Mouse (Mus musculus) gastrocnemius, adult 2 months (tissue): ENCODE data around the gene Mlkl. TPM values are rescaled to one million over a fixed set of nuclear protein-coding genes. Genes with fewer than 3 reads are reported as not detected.
"Not testable (repeated sequence)": the region's sequence is repeated elsewhere in the genome, so short reads cannot be mapped to it uniquely, and the experiment has no call there.

ENCODE experiments used
- DNase-seq: peaks from one replicate; pipeline ENCODE4 v3.0.0; 2022
- H3K27ac ChIP-seq: fragments of 200-600 bp; 2 replicates; pipeline ENCODE4 v1.8.1; 2022; ENCODE audit warnings: mild to moderate bottlenecking
- H3K4me3 ChIP-seq: fragments of 200-600 bp; 2 replicates; pipeline ENCODE4 v1.8.1; 2022; ENCODE audit warnings: mild to moderate bottlenecking, moderate library complexity
- CTCF ChIP-seq: fragments of 200-600 bp; IDR thresholded peaks from 2 replicates; pipeline ENCODE4 v1.8.1; 2022; ENCODE audit warnings: antibody characterized with exemption, mild to moderate bottlenecking, moderate library complexity
- intact Hi-C: fragments of 180-260 bp; cut with DNase I; formaldehyde crosslinking; loops from one replicate; pipeline ENCODE4 v1.15.1; 2025
- total RNA-seq, 2 experiments: library from RNA; stranded (reverse); gene quantifications; 2 replicates each; pipeline ENCODE4 v1.2.3; 2021

Mlkl gene
- total RNA-seq, 2 experiments from 2014 or later, result 0.77 to 1.4 TPM

GRCm38 (mm10) chr8:111305031-111305730 lies 32.8 kb downstream of the Mlkl start:
- intact Hi-C loops, result no loop called here
- Histone ChIP-seq H3K27ac (no peak overlapping the region), H3K4me3 (no peak overlapping the region)
- peak; percentile 23 for DNase-seq
- no peak for TF ChIP-seq CTCF

DNA sequence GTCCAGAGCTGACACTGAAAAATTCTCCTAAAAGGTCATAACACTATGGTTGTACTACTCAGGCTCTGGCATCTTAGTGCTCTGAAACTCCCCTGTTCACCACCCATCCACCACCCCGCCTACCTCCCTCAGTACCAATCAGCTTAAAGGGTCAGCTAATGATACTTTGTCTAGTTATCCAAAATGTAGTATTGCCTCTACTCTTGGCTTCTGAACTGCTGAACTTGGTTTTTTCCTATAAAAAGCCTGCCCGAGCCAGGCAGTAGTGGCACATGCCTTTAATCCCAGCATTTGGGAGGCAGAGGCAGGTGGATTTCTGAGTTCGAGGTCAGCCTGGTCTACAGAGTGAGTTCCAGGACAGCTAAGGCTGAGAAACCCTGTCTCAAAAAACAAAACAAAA lies 33.6 kb downstream of the Mlkl start:
- TF ChIP-seq CTCF, result no peak
- Histone ChIP-seq H3K27ac (no peak overlapping the region), H3K4me3 (no peak overlapping the region)
- no peak for DNase-seq
- intact Hi-C loops, result no loop called here

DNA sequence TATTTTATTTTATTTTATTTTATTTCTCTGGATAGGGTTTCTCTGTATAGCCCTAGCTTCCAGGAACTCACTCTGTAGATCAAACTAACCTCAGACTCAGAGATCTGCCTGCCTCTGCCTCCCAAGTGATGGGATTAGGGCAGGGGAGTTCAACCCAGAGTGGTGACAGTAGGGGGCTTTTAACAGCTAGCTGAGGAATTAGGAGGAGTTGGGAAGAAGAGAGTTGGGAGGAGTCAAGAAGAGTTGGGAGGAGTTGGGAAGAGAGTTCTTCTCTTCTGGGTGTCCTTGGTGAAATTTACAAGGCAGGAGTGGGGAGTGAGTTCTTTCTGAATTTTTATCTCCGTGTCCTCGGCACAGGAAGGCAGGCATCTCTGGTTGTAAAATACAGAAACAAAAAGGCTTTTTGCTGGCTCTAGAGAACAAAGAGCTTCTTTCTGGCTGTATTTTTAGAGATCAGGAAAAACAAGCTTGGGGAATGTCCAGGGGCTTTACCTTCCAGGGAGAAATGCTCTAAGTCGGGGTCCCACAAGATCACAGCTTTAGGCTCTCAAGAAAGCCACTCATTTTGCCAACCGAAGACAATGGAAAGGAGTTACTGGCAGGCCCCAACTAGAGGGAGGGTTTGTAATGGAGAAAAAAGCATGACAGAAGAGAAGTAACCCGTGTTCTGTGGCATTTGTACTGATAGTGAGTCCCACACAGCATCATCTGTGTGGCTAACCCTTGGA lies 34.7 kb downstream of the Mlkl start:
- DNase-seq, H3K27ac ChIP-seq, H3K4me3 ChIP-seq, intact Hi-C loops: not testable (repeated sequence)

- H3K27ac ChIP-seq, result no peak overlapping the region
- intact Hi-C loops, result no loop called here
Measured at GRCm38 (mm10) chr8:111300597-111301546, 37.1 kb downstream of the Mlkl start.

GRCm38 (mm10) chr8:111299821-111300568 lies 38.0 kb downstream of the Mlkl start, which contains the start of gene Rfwd3:
TSS of gene Rfwd3 (minus strand) at chr8:111300222.
- peak within 1 kb of the TSS; percentile 96 for H3K4me3 ChIP-seq
- intact Hi-C loops, result no loop called here
- DNase-seq, result peak; percentile 98
- peak; percentile 20; the same call in 1 of the 2 replicates for TF ChIP-seq CTCF
- peak within 1 kb of the TSS; percentile 92 for H3K27ac ChIP-seq

More at GRCm38 (mm10) chr8:111300597-111301546, 37.1 kb downstream of the Mlkl start:
- no peak for DNase-seq
- peak overlapping the region; percentile 96 for H3K4me3 ChIP-seq
- TF ChIP-seq CTCF, result peak; percentile 47

DNA sequence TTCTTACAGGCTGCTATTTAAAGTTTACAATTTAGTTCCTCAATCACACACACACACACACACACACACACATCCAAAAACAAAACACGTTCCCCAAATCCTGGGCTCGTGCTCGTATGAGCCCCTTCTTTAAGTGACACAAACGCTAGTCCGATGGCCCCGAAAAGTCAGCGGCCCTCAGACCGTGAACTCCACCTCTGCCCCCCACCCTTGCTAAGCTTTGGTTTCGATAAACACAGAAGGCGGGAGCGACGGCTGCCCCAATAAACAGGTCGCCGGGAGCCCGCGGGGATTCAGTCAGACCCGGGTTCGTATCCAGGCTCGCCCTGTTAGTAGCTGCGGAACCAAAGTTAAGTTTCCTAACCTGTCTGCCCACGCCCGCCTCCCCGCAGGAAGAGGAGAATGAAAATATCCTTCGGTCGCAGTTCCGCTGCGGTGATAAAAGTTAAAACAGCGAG lies 38.6 kb downstream of the Mlkl start:
- intact Hi-C loops, result no loop called here
- DNase-seq, result peak; percentile 65
- Histone ChIP-seq H3K27ac (peak overlapping the region; percentile 92), H3K4me3 (peak overlapping the region; percentile 96)
- TF ChIP-seq CTCF, result no peak

DNA sequence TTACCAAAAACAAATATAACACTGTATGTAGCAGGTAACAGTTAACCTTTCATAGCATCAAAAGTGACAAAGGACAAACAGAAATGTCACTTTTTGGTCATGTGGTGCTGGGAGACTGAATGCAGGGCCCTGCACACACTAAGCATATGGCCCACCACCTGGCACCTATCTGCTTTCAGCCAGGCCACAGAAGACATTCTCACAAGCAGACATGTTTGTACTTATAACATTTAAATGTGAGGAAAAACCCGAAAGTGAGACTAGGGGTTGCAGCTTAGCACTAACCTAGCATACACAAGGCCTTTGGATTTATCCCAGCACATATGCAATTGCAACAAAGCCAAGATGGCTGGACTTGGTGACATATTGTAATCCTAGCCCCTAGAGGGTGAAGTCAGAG lies 40.0 kb downstream of the Mlkl start:
- Histone ChIP-seq H3K4me3 (no peak overlapping the region), H3K27ac (no peak overlapping the region)
- no peak for TF ChIP-seq CTCF
- no peak for DNase-seq
- intact Hi-C loops, result no loop called here

- TF ChIP-seq CTCF, result no peak
- no peak overlapping the region for H3K4me3 ChIP-seq
- H3K27ac ChIP-seq, result no peak overlapping the region
- no peak for DNase-seq
- intact Hi-C loops, result no loop called here
Measured at GRCm38 (mm10) chr8:111291733-111292132, 46.2 kb downstream of the Mlkl start.

- no peak overlapping the region for H3K27ac ChIP-seq
- TF ChIP-seq CTCF, result no peak
- no peak for DNase-seq
- no peak overlapping the region for H3K4me3 ChIP-seq
- intact Hi-C loops, result no loop called here
Measured at GRCm38 (mm10) chr8:111290586-111290985, 47.4 kb downstream of the Mlkl start.

DNA sequence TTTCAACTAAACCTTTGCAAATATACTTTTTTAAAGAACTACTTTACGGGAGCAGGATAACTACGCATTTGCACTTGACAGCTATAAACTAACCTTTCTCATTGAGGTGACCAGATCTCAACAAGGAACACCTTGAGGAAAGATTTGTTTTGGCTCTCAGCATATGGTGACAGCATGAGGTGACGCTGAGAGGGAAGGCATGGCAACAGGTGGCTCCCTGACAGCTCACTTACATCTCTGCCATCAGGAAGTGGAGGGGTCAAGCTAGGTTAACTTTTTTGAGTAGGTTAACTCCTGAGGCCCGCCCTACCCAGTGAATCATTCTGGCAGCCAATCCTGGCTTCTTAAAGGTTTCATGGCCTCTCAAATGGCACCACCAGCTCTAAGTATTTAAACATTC lies 52.4 kb downstream of the Mlkl start:
- no peak for TF ChIP-seq CTCF
- Histone ChIP-seq H3K4me3 (no peak overlapping the region), H3K27ac (no peak overlapping the region)
- no peak for DNase-seq
- intact Hi-C loops, result loop anchor here (10.0 kb wide), 1 partner anchor 131 kb away; no protein-coding TSS in a partner anchor

DNA sequence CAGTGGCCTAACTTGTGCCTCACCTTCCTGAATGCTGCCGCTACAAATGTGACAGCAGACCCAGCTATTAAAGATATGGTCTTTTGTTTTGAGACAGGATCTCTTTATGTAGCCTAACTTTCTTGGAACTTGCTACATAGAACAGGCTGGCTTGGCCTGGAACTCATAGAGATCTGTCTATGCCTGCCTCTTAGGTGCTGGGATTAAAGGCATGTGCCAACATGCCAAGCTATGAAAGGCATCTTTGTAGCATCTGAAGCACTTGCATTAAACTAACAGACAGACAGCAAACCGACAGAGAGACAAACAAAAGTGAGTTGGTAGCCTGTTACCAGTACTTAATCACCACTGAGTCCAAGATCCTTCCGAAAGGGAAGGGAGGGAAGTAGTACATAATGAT lies 55.9 kb downstream of the Mlkl start:
- Histone ChIP-seq H3K27ac (no peak overlapping the region), H3K4me3 (no peak overlapping the region)
- DNase-seq, result no peak
- intact Hi-C loops, result loop anchor here (10.0 kb wide), 1 partner anchor 127 kb away; no protein-coding TSS in a partner anchor
- TF ChIP-seq CTCF, result no peak

DNA sequence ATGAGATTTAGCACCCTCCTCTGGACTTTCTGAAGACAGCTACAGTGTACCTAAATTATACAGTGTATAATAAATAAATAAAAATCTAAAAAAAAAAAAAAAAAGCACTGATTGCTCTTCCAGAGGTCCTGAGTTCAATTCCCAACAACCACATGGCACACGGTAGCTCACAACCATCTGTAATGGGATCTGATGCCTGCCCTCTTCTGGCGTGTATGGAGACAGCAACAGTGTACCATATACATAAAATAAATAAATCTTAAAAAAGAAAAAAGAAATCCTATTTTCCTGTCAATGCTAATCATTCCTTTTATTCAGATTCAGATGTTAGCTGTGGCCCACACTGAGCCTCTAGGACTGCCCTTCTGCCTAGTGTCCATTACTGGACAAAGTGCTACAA lies 69.7 kb downstream of the Mlkl start:
- no peak overlapping the region for H3K27ac ChIP-seq
- no peak for DNase-seq
- H3K4me3 ChIP-seq, result no peak overlapping the region
- intact Hi-C loops, result no loop called here
- TF ChIP-seq CTCF, result peak; percentile 28; the same call in 1 of the 2 replicates

DNA sequence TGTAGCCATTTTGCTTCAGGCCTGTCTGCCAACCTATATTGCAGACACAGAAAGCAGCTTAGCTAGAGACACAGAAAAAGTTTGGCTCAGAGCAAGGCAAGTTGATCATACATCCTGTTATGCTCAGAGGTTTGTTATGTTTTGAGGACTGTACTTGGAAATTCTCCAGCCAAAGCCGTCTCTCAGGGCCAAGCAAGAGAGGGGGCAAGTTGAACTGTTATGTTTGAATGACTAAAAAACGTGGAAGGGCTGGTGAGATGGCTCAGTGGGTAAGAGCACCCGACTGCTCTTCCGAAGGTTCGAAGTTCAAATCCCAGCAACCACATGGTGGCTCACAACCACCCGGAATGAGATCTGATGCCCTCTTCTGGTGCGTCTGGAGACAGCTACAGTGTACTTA lies 71.8 kb downstream of the Mlkl start:
- H3K4me3 ChIP-seq, result not testable (repeated sequence)

More for the DNA sequence above, 71.8 kb downstream of the Mlkl start:
- H3K27ac ChIP-seq, intact Hi-C loops, DNase-seq: not testable (repeated sequence)
